Mouse (Mus musculus) gastrocnemius, postnatal 25 days (tissue): ENCODE results near the gene Cachd1. TPM values are rescaled to one million over a fixed set of nuclear protein-coding genes. Genes with fewer than 3 reads are reported as not detected.
A peak's percentile ranks its signal among the peaks of the same experiment; 100 is the strongest.

Experiments
- DNase-seq: peaks from one replicate; pipeline ENCODE4 v3.0.0; 2022
- total RNA-seq, 2 experiments: library from RNA; stranded (reverse); gene quantifications; 1 replicate in 1 of 2; 2 replicates in 1 of 2; pipeline ENCODE4 v1.2.3; 2021

Cachd1 gene
- total RNA-seq, 2 experiments from 2014 or later, result 2.9 to 4.2 TPM

DNA sequence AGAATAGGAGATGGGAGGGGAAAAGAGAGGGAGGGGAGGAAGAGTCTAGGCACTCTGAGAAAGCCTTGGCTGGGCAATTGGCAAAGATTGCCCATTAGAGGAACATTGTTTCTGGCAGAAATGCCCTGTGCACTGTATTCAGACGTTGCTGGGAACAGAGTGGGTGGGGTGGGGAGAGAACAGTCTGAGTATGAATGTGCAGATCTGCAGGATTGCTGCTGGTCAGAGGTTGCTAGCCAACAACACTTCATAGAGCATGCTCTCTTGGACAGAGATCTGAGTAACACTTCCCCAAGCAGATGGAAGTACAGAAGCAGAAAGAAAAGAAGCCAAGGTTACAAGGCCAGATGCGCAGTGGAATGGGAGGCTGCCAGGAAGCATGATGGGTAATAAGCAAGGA, 285.7 kb downstream of the Cachd1 start:
- DNase-seq, result peak; percentile 11

DNA sequence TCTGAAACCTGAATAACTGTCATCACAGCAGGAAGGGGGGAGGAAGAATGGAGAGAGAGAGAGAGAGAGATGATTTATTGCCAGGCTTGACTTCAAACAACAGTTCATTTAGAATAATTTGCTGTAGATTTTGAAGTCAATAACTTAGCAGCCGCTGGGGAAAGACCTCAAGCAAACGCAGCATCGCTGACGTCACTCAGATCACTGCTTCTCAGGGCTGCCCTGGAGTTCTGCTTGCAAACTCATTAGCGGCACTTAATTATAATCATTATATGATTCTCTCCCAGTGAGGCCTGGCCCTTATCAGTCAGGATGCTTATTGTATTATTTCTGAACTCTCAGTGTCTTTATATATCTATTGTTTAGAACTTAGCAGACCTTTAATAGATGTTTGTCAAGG, 289.9 kb downstream of the Cachd1 start:
- no peak for DNase-seq

DNA sequence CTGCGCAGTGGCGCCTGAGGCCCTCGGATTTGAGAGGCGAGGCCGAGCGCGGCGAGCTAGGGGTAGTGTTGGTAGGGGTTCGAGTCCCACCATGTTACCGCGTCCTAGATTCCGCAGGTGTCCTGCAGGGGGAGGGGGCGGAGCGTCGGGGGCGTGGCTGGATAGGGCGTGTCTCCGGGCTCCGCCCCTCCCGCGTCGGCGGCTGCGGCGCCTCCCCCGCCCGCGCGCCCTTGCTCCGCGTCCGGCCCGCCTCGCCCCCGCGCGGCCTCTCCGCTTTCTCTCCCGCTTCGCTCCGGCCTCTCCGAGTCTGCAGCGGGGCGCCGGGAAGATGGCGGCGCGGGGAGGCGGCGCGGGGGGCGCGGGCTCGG, 292.3 kb downstream of the Cachd1 start, which contains the start of gene Raver2:
TSS of gene Raver2 (plus strand) at position 198 of the 368 bp plus-strand sequence.
- peak; percentile 32 for DNase-seq

DNA sequence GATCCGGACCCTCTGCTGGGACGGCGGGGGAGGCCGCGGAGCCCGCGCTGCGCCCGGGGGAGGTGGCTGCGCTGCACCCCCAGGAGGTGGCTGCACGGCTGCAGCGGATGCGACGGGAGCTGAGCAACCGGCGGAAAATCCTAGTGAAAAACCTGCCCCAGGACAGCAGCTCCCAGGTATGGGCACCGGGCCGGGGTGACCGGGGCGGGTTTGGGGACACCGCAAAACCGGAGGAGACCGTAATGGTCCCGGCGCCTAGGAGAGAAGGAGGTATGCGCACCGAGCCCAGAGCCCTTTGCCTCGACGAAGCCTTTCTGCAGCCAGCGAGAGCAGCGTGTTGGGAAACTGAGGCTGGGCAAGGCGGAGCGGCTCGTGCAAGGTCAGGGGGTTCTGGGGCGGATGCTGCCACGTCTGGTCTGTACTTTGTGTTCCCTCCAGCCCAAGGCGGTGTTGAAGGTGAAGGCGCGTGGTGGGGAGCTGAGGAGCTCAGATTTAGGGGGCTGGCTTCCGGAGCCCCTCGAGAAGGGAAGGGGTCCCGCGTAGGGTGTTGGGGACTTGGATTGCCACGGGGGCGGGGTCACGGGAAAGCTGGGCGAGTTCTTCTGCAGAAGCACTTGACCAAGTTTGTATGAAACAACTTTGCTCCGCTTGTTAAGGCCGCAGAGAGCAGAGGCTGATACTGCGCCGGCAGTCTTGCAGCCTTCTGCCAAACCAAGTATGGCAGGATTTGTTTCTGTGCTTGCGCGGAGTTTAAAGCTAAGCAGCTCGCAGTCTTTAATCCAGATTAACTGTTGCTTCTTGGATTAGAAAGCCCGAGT, 292.9 kb downstream of the Cachd1 start:
- no peak for DNase-seq

GRCm38 (mm10) chr4:101071570-101071969, 295.1 kb downstream of the Cachd1 start:
- DNase-seq, result no peak

DNA sequence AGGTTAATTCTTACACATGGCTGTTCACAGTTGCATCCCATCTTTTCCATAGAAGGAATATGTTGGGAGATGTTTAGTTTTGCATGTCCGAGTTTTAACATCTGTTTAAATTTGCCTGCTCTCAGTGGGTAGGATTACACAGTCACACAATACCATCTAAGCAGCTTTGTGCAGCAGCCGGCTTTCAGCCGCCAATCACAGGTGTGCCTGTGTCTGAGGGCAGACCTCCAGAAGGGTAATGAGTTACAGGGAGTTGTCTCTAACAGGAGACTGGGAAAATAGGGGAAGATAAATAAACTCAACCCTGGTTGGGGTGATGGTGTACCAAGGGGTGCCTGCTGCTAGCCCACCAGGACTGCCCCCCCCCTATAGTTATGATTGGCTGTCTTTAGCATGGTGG, 299.9 kb downstream of the Cachd1 start:
- no peak for DNase-seq

Other genes with a start within 250 kb of the Cachd1 start
- not detected for gene Gm10577, start 244.0 kb downstream of the Cachd1 start, total RNA-seq